Mouse (Mus musculus) adrenal gland, adult 2 months (tissue): ENCODE data around the gene Sh3bp2. TPM values are rescaled to one million over a fixed set of nuclear protein-coding genes. Genes with fewer than 3 reads are reported as not detected.
"Not testable (repeated sequence)": the region's sequence is repeated elsewhere in the genome, so short reads cannot be mapped to it uniquely, and the experiment has no call there.

Source experiments
- DNase-seq: peaks from one replicate; pipeline ENCODE4 v3.0.0; 2021
- polyA plus RNA-seq: library from polyadenylated mRNA; depleted of rRNA; stranded (reverse); fragments of >200 nt; gene quantifications from 2 replicates; pipeline ENCODE4 v1.2.3, GENCODE M21; 2012
- total RNA-seq, 2 experiments: library from RNA; stranded (reverse); gene quantifications; 2 replicates each; pipeline ENCODE4 v1.2.3; 2021

Sh3bp2 gene
- total and polyA plus RNA-seq, 3 experiments: 15.5 to 31.7 (median 15.9) TPM

GRCm38 (mm10) chr5:34572568-34572967 lies 46.9 kb downstream of the Sh3bp2 start:
- DNase-seq: not testable (repeated sequence)

- DNase-seq: peak; percentile 99
These were observed 47.9 kb downstream of the Sh3bp2 start, which contains the start of gene Add1 for GRCm38 (mm10) chr5:34573268-34574221. Gene Add1 (plus strand): TSS chr5:34573664.

GRCm38 (mm10) chr5:34574721-34575120 lies 49.1 kb downstream of the Sh3bp2 start:
- DNase-seq: no peak

- DNase-seq: no peak
These were observed 50.6 kb downstream of the Sh3bp2 start for GRCm38 (mm10) chr5:34576286-34576685.

GRCm38 (mm10) chr5:34578038-34578655 lies 52.5 kb downstream of the Sh3bp2 start:
- no peak for DNase-seq

GRCm38 (mm10) chr5:34579377-34579776 lies 53.7 kb downstream of the Sh3bp2 start:
- no peak for DNase-seq

- DNase-seq: peak; percentile 75
These were observed 56.2 kb downstream of the Sh3bp2 start for GRCm38 (mm10) chr5:34581671-34582313.

GRCm38 (mm10) chr5:34582314-34582675 lies 56.7 kb downstream of the Sh3bp2 start:
- DNase-seq: no peak

GRCm38 (mm10) chr5:34585216-34585615 lies 59.6 kb downstream of the Sh3bp2 start:
- no peak for DNase-seq

- no peak for DNase-seq
These were observed 62.2 kb downstream of the Sh3bp2 start for GRCm38 (mm10) chr5:34587881-34588280.

- DNase-seq: no peak
These were observed 64.4 kb downstream of the Sh3bp2 start for GRCm38 (mm10) chr5:34590059-34590458.

- no peak for DNase-seq
These were observed 65.1 kb downstream of the Sh3bp2 start for GRCm38 (mm10) chr5:34590702-34591101.

- DNase-seq: no peak
These were observed 65.9 kb downstream of the Sh3bp2 start for GRCm38 (mm10) chr5:34591388-34592004.

- DNase-seq: not testable (repeated sequence)
These were observed 66.6 kb downstream of the Sh3bp2 start for GRCm38 (mm10) chr5:34592224-34592623.

- DNase-seq: no peak
These were observed 67.0 kb downstream of the Sh3bp2 start for GRCm38 (mm10) chr5:34592666-34593065.

GRCm38 (mm10) chr5:34593202-34593727 lies 67.6 kb downstream of the Sh3bp2 start:
- DNase-seq: no peak

- no peak for DNase-seq
These were observed 78.9 kb downstream of the Sh3bp2 start for GRCm38 (mm10) chr5:34604576-34604975.

- DNase-seq: no peak
These were observed 81.7 kb downstream of the Sh3bp2 start for GRCm38 (mm10) chr5:34607100-34607880.

- no peak for DNase-seq
These were observed 82.6 kb downstream of the Sh3bp2 start for GRCm38 (mm10) chr5:34608226-34608625.

- no peak for DNase-seq
These were observed 84.3 kb downstream of the Sh3bp2 start for GRCm38 (mm10) chr5:34609966-34610365.
